17 mouse cellular contexts compared by ENCODE assay signal in genomic region chr13:44292476-44293056, GRCm38 (mm10).
A peak's percentile ranks its signal among the peaks of the same experiment; 100 is the strongest.
DNase-seq lines count a peak whose midpoint lies in the region; ATAC-seq and TF ChIP-seq lines count a peak whose summit lies in the region.
"Had no signal": no experiment of that assay in that cellular context is flagged by ENCODE, and none has a peak within 500 bp of the region (broad histone marks: within the 10 kb centered on the region; RNA-seq: fewer than 3 reads in every experiment).

No protein-coding gene starts in this region.

- no peak overlapping the region for H3K4me3 ChIP-seq in spleen, adult 2 months (ENCODE audit: extremely low read depth, insufficient read depth, insufficient read length)
- no peak overlapping the region for H3K4me3 ChIP-seq in hindbrain, embryonic 11.5 days (ENCODE audit: low read depth, low read length)
- no peak overlapping the region for H3K4me3 ChIP-seq in left cerebral cortex, adult 2 months
- no peak overlapping the region for H3K4me3 ChIP-seq in lung, adult 2 months (replicated peaks; ENCODE audit: extremely low read depth, low read depth, low read length)
- H3K4me3 ChIP-seq: embryonic facial prominence, embryonic 15.5 days; forebrain, embryonic 12.5 days; hindbrain, embryonic 15.5 days; limb, embryonic 10.5 days; midbrain, embryonic 13.5 days had no signal

- intact Hi-C loops in left cerebral cortex, adult 2 months (cut with DNase I), result no loop called here

- H3K27ac ChIP-seq in spleen, adult 2 months (ENCODE audit: insufficient read depth, low read length), result no peak overlapping the region
- H3K27ac ChIP-seq in hindbrain, embryonic 11.5 days (ENCODE audit: low read depth, low read length), result no peak overlapping the region
- H3K27ac ChIP-seq in left cerebral cortex, adult 2 months, result no peak overlapping the region
- H3K27ac ChIP-seq: embryonic facial prominence, embryonic 15.5 days; forebrain, embryonic 12.5 days; hindbrain, embryonic 15.5 days; limb, embryonic 10.5 days; liver, embryonic 14.5 days; midbrain, embryonic 13.5 days had no signal

- DNase-seq in adrenal gland, adult 2 months, result peak; percentile 18
- DNase-seq in adrenal gland, adult 18-20 months (ENCODE audit: low spot score in 2 of 2), result no peak
- peak; percentile 7 to 27 for DNase-seq in spleen, adult 2 months (ENCODE audit: low read depth in 1 of 2, low spot score in 2 of 2)
- no peak for DNase-seq in spleen, postnatal 14 days (ENCODE audit: low spot score in 2 of 2)
- DNase-seq in natural killer cell, adult 2 months (ENCODE audit: low spot score in 2 of 2), result peak; percentile 14 to 18
- no peak for DNase-seq in hindbrain, embryonic 11.5 days (ENCODE audit: low spot score)
- DNase-seq in left cerebral cortex, adult 2 months (ENCODE audit: extremely low spot score in 1 of 2, low spot score in 2 of 2), result no peak
- DNase-seq in lung, adult 2 months, result no peak
- DNase-seq: cerebellum, adult 2 months; layer of hippocampus, postnatal 36 days; lung, postnatal 14 days had no signal

- ATAC-seq in hindbrain, embryonic 11.5 days (ENCODE audit: low FRiP score), result no peak
- ATAC-seq: midbrain, embryonic 13.5 days had no signal

- no peaks in the 10 kb centered on the region for H3K27me3 ChIP-seq in spleen, adult 2 months (ENCODE audit: control insufficient read depth, insufficient read depth, low read length)
- H3K27me3 ChIP-seq in hindbrain, embryonic 11.5 days (ENCODE audit: control insufficient read depth, insufficient read depth, low read length), result no peaks in the 10 kb centered on the region
- H3K27me3 ChIP-seq: embryonic facial prominence, embryonic 15.5 days; forebrain, embryonic 12.5 days; hindbrain, embryonic 15.5 days had no signal

- no peak overlapping the region for H3K4me2 ChIP-seq in hindbrain, embryonic 11.5 days (replicated peaks; ENCODE audit: low read depth, low read length)
- H3K4me2 ChIP-seq: embryonic facial prominence, embryonic 15.5 days; forebrain, embryonic 12.5 days; hindbrain, embryonic 15.5 days; midbrain, embryonic 13.5 days had no signal

- TF ChIP-seq CTCF in spleen, adult 2 months (IDR thresholded peaks at IDR 0.05; ENCODE audit: extremely low read depth, insufficient read depth, insufficient read length, insufficient replicate concordance), result no peak
- TF ChIP-seq CTCF in left cerebral cortex, adult 2 months (IDR thresholded peaks at IDR 0.05), result no peak
- no peak for TF ChIP-seq CTCF in lung, adult 2 months (IDR thresholded peaks at IDR 0.05; ENCODE audit: insufficient read depth, low read length)

- no peak overlapping the region for H3K9ac ChIP-seq in hindbrain, embryonic 11.5 days (ENCODE audit: low read depth, low read length)
- H3K9ac ChIP-seq: embryonic facial prominence, embryonic 15.5 days; forebrain, embryonic 12.5 days; hindbrain, embryonic 15.5 days; liver, embryonic 14.5 days; midbrain, embryonic 13.5 days had no signal

- no peaks in the 10 kb centered on the region; the same call in 1 of the 2 replicates for H3K4me1 ChIP-seq in spleen, adult 2 months (ENCODE audit: control insufficient read depth, insufficient read depth, insufficient read length)
- no peaks in the 10 kb centered on the region for H3K4me1 ChIP-seq in hindbrain, embryonic 11.5 days (replicated peaks; ENCODE audit: control insufficient read depth, insufficient read depth, low read length)
- H3K4me1 ChIP-seq in lung, adult 2 months (ENCODE audit: control insufficient read depth, insufficient read depth, low read length), result peaks cover 9% of the 10 kb centered on the region
- H3K4me1 ChIP-seq: forebrain, embryonic 12.5 days; hindbrain, embryonic 15.5 days; limb, embryonic 10.5 days; midbrain, embryonic 13.5 days had no signal

- WGBS in spleen, adult 2 months, result 15% methylated on average over 6 of the region's 6 CpGs
- 80% methylated on average over 6 of the region's 6 CpGs for WGBS in hindbrain, embryonic 11.5 days
- 42% methylated on average over 6 of the region's 6 CpGs for WGBS in lung, adult 2 months

- H3K9me3 ChIP-seq in hindbrain, embryonic 11.5 days (ENCODE audit: control insufficient read depth, low read length), result no peaks in the 10 kb centered on the region
- H3K9me3 ChIP-seq: embryonic facial prominence, embryonic 15.5 days; hindbrain, embryonic 15.5 days had no signal

- no peak for TF ChIP-seq POLR2A in spleen, adult 2 months (IDR thresholded peaks at IDR 0.05; ENCODE audit: low read depth, low read length)
- TF ChIP-seq POLR2A in lung, adult 2 months (IDR thresholded peaks at IDR 0.05; ENCODE audit: borderline replicate concordance, extremely low read depth, low read depth, low read length), result no peak

- H3K36me3 ChIP-seq in spleen, adult 2 months (ENCODE audit: control insufficient read depth, insufficient read depth, low read length), result no peaks in the 10 kb centered on the region
- no peaks in the 10 kb centered on the region for H3K36me3 ChIP-seq in hindbrain, embryonic 11.5 days (ENCODE audit: control insufficient read depth, insufficient read depth, low read length)
- H3K36me3 ChIP-seq: embryonic facial prominence, embryonic 15.5 days; forebrain, embryonic 12.5 days; hindbrain, embryonic 15.5 days; limb, embryonic 10.5 days; midbrain, embryonic 13.5 days had no signal

Comparison
In these comparisons a context has a peak if more than half of its experiments do, and no peak if none do; other contexts are left out.
1. DNase-seq: peak in adrenal gland, adult 2 months (single experiment), spleen, adult 2 months (2 of 2) and natural killer cell, adult 2 months (2 of 2); none in adrenal gland, adult 18-20 months (0 of 2), spleen, postnatal 14 days (0 of 2), hindbrain, embryonic 11.5 days (single experiment), left cerebral cortex, adult 2 months (0 of 2) and lung, adult 2 months (single experiment).